Mouse (Mus musculus) limb, embryonic 14.5 days (tissue): Measurements from ENCODE around the gene Tnrc6a. TPM values are rescaled to one million over a fixed set of nuclear protein-coding genes. Genes with fewer than 3 reads are reported as not detected.

Experiments used
- ATAC-seq: fragments of 200-750 bp; cut with Nextera tagmentation; 2 replicates; pipeline ENCODE4 v1.8.0; 2017; ENCODE audit warnings: low read depth, moderate number of reproducible peaks, moderate TSS enrichment; ENCODE audit not compliant: low FRiP score
- DNase-seq: peaks from one replicate; pipeline ENCODE4 v3.0.0-alpha.2; 2015; ENCODE audit warnings: low spot score
- H3K27ac ChIP-seq: fragments of 300-500 bp; sonication (generic); replicated peaks from 2 replicates; pipeline ENCODE4 v1.5.1; 2014; ENCODE audit warnings: low read depth, mild to moderate bottlenecking, low read length, moderate library complexity, mixed read lengths
- H3K27me3 ChIP-seq: fragments of 300-500 bp; sonication (generic); 2 replicates; pipeline ENCODE4 v1.6.1; 2014; ENCODE audit warnings: low read length, mixed read lengths; ENCODE audit not compliant: control insufficient read depth, insufficient read depth
- H3K36me3 ChIP-seq: fragments of 300-500 bp; sonication (generic); 2 replicates; pipeline ENCODE4 v1.6.1; 2014; ENCODE audit warnings: mild to moderate bottlenecking, low read length, moderate library complexity, mixed read lengths; ENCODE audit not compliant: control insufficient read depth, insufficient read depth
- H3K4me1 ChIP-seq: fragments of 300-500 bp; sonication (generic); 2 replicates; pipeline ENCODE4 v1.6.1; 2014; ENCODE audit warnings: antibody characterized with exemption, low read length, mixed read lengths; ENCODE audit not compliant: control insufficient read depth, insufficient read depth
- H3K4me2 ChIP-seq: fragments of 300-500 bp; sonication (generic); replicated peaks from 2 replicates; pipeline ENCODE4 v1.6.1; 2014; ENCODE audit warnings: low read depth, mild to moderate bottlenecking, low read length, moderate library complexity; ENCODE audit not compliant: severe bottlenecking
- H3K4me3 ChIP-seq: fragments of 300-500 bp; sonication (generic); replicated peaks from 2 replicates; pipeline ENCODE4 v1.5.1; 2014; ENCODE audit warnings: low read length
- H3K9ac ChIP-seq: fragments of 300-500 bp; sonication (generic); 2 replicates; pipeline ENCODE4 v1.6.1; 2014; ENCODE audit warnings: mild to moderate bottlenecking, low read depth, low read length, moderate library complexity; ENCODE audit not compliant: severe bottlenecking
- H3K9me3 ChIP-seq: fragments of 300-500 bp; sonication (generic); 2 replicates; pipeline ENCODE4 v1.6.1; 2016; ENCODE audit warnings: low read length; ENCODE audit not compliant: control insufficient read depth
- POLR2A ChIP-seq: fragments of 200-500 bp; IDR thresholded peaks from 2 replicates; pipeline ENCODE4 v1.8.0; 2012; ENCODE audit warnings: inconsistent platforms, mild to moderate bottlenecking, moderate library complexity, borderline replicate concordance; ENCODE audit not compliant: insufficient read depth, insufficient read length; ENCODE audit errors: extremely low read depth
- WGBS: fragments of 180-500 bp; shearing (Covaris S2); extraction: QIAGEN DNeasy Blood & Tissue Kit; methylation state at CpG from one replicate; pipeline ENCODE4 v1.1.7; 2014; 5-methylcytosine and 5-hydroxymethylcytosine counted together
- polyA plus RNA-seq, 2 experiments: library from polyadenylated mRNA; depleted of rRNA in 1 of 2; stranded (reverse) in 1 of 2; unstranded in 1 of 2; fragments of >200 nt; fragmentation: Nextera tagmentation in 1 of 2; extraction: Ambion mirVana in 1 of 2; gene quantifications; 2 replicates each; pipeline versions ENCODE4 v1.2.1 to v1.2.3; 2012 to 2014

Tnrc6a gene
- polyA plus RNA-seq, 2 experiments = 44.3 to 62.3 TPM

- no peak overlapping the region for H3K4me3 ChIP-seq
- 90% methylated on average over 9 of the region's 9 CpGs for WGBS
- H3K4me1 ChIP-seq = no peaks in the 10 kb centered on the region
- TF ChIP-seq POLR2A = no peak
- no peaks in the 10 kb centered on the region for H3K27me3 ChIP-seq
- H3K4me2 ChIP-seq = no peak overlapping the region
- H3K9me3 ChIP-seq = no peaks in the 10 kb centered on the region
- peaks cover 49% of the 10 kb centered on the region for H3K36me3 ChIP-seq
- no peak for ATAC-seq
- no peak for DNase-seq
- no peak overlapping the region for H3K9ac ChIP-seq
- no peak overlapping the region for H3K27ac ChIP-seq
Observed at GRCm38 (mm10) chr7:123148935-123149334, 25.2 kb downstream of the Tnrc6a start.

GRCm38 (mm10) chr7:123162346-123162745 is 38.7 kb downstream of the Tnrc6a start:
- no peak overlapping the region for H3K4me3 ChIP-seq
- 95% methylated on average over 10 of the region's 10 CpGs for WGBS
- ATAC-seq = no peak

GRCm38 (mm10) chr7:123167436-123167835 is 43.8 kb downstream of the Tnrc6a start:
- H3K27ac ChIP-seq = no peak overlapping the region
- no peaks in the 10 kb centered on the region for H3K9me3 ChIP-seq
- no peaks in the 10 kb centered on the region for H3K27me3 ChIP-seq
- H3K9ac ChIP-seq = no peak overlapping the region
- no peak for ATAC-seq
- peaks cover 97% of the 10 kb centered on the region for H3K36me3 ChIP-seq
- no peaks in the 10 kb centered on the region for H3K4me1 ChIP-seq
- H3K4me3 ChIP-seq = no peak overlapping the region
- TF ChIP-seq POLR2A = no peak
- 95% methylated on average over 2 of the region's 2 CpGs for WGBS
- no peak for DNase-seq
- no peak overlapping the region for H3K4me2 ChIP-seq

More at GRCm38 (mm10) chr7:123162346-123162745, 38.7 kb downstream of the Tnrc6a start:
- Histone ChIP-seq H3K4me2 (no peak overlapping the region), H3K4me1 (no peaks in the 10 kb centered on the region), H3K36me3 (peaks cover 63% of the 10 kb centered on the region), H3K9me3 (no peaks in the 10 kb centered on the region), H3K27me3 (no peaks in the 10 kb centered on the region), H3K27ac (no peak overlapping the region), H3K9ac (no peak overlapping the region)
- no peak for DNase-seq
- no peak for TF ChIP-seq POLR2A

GRCm38 (mm10) chr7:123169618-123170017 is 45.9 kb downstream of the Tnrc6a start:
- Histone ChIP-seq H3K9ac (no peak overlapping the region), H3K27me3 (no peaks in the 10 kb centered on the region), H3K9me3 (no peaks in the 10 kb centered on the region), H3K36me3 (peaks cover 94% of the 10 kb centered on the region), H3K4me2 (no peak overlapping the region), H3K4me1 (no peaks in the 10 kb centered on the region), H3K4me3 (no peak overlapping the region), H3K27ac (no peak overlapping the region)
- no peak for TF ChIP-seq POLR2A
- ATAC-seq = no peak
- WGBS = 99% methylated on average over 2 of the region's 2 CpGs
- no peak for DNase-seq

- peaks cover 90% of the 10 kb centered on the region for H3K36me3 ChIP-seq
- 94% methylated on average over 5 of the region's 5 CpGs for WGBS
- no peak overlapping the region for H3K9ac ChIP-seq
- no peaks in the 10 kb centered on the region for H3K4me1 ChIP-seq
- no peaks in the 10 kb centered on the region for H3K9me3 ChIP-seq
- no peak overlapping the region for H3K27ac ChIP-seq
- H3K27me3 ChIP-seq = no peaks in the 10 kb centered on the region
- H3K4me3 ChIP-seq = no peak overlapping the region
- no peak for TF ChIP-seq POLR2A
- H3K4me2 ChIP-seq = no peak overlapping the region
- DNase-seq (no peak), ATAC-seq (no peak)
Observed at GRCm38 (mm10) chr7:123172101-123172500, 48.4 kb downstream of the Tnrc6a start.

- H3K27me3 ChIP-seq = no peaks in the 10 kb centered on the region
- TF ChIP-seq POLR2A = no peak
- ATAC-seq = no peak
- peaks cover 91% of the 10 kb centered on the region for H3K36me3 ChIP-seq
- H3K4me1 ChIP-seq = no peaks in the 10 kb centered on the region
- DNase-seq = no peak
- no peak overlapping the region for H3K9ac ChIP-seq
- H3K4me3 ChIP-seq = no peak overlapping the region
- no peak overlapping the region for H3K27ac ChIP-seq
- H3K4me2 ChIP-seq = no peak overlapping the region
- no peaks in the 10 kb centered on the region for H3K9me3 ChIP-seq
Observed at GRCm38 (mm10) chr7:123177215-123177614, 53.5 kb downstream of the Tnrc6a start.
